Mouse (Mus musculus) limb, embryonic 13.5 days (tissue): ENCODE measurements at regions not wholly inside any gene's neighbourhood (a gene's known extent, or its start where the extent isn't known, plus 50 kb on each side); places are given as distances from the start of the nearest gene placed in this dataset.

Experiments used
- ATAC-seq: fragments of 200-750 bp; cut with Nextera tagmentation; 2 replicates; pipeline ENCODE4 v1.8.0; 2017; ENCODE audit warnings: low read depth, moderate number of reproducible peaks, moderate TSS enrichment; ENCODE audit not compliant: low FRiP score
- H3K27ac ChIP-seq: fragments of 300-500 bp; sonication (generic); 2 replicates; pipeline ENCODE4 v1.5.1; 2015; ENCODE audit warnings: inconsistent platforms, mild to moderate bottlenecking, moderate library complexity
- H3K27me3 ChIP-seq: fragments of 300-500 bp; sonication (generic); 2 replicates; pipeline ENCODE4 v1.6.1; 2015; ENCODE audit warnings: mild to moderate bottlenecking, inconsistent platforms
- H3K36me3 ChIP-seq: fragments of 300-500 bp; sonication (generic); 2 replicates; pipeline ENCODE4 v1.6.1; 2015; ENCODE audit warnings: inconsistent platforms, mild to moderate bottlenecking, moderate library complexity
- H3K4me1 ChIP-seq: fragments of 300-500 bp; sonication (generic); 2 replicates; pipeline ENCODE4 v1.6.1; 2015; ENCODE audit warnings: inconsistent platforms
- H3K4me2 ChIP-seq: fragments of 300-500 bp; sonication (generic); replicated peaks from 2 replicates; pipeline ENCODE4 v1.6.1; 2015; ENCODE audit warnings: inconsistent platforms, mild to moderate bottlenecking, moderate library complexity
- H3K4me3 ChIP-seq: fragments of 300-500 bp; sonication (generic); 2 replicates; pipeline ENCODE4 v1.5.1; 2015; ENCODE audit warnings: moderate library complexity, mild to moderate bottlenecking, inconsistent platforms
- H3K9ac ChIP-seq: fragments of 300-500 bp; sonication (generic); 2 replicates; pipeline ENCODE4 v1.6.1; 2015; ENCODE audit warnings: mild to moderate bottlenecking, inconsistent platforms
- H3K9me3 ChIP-seq: fragments of 300-500 bp; sonication (generic); 2 replicates; pipeline ENCODE4 v1.6.1; 2016; ENCODE audit warnings: inconsistent platforms
- WGBS: fragments of 180-500 bp; shearing (Covaris S2); methylation state at CpG from one replicate; pipeline ENCODE4 v1.1.7; 2015; 5-methylcytosine and 5-hydroxymethylcytosine counted together

DNA sequence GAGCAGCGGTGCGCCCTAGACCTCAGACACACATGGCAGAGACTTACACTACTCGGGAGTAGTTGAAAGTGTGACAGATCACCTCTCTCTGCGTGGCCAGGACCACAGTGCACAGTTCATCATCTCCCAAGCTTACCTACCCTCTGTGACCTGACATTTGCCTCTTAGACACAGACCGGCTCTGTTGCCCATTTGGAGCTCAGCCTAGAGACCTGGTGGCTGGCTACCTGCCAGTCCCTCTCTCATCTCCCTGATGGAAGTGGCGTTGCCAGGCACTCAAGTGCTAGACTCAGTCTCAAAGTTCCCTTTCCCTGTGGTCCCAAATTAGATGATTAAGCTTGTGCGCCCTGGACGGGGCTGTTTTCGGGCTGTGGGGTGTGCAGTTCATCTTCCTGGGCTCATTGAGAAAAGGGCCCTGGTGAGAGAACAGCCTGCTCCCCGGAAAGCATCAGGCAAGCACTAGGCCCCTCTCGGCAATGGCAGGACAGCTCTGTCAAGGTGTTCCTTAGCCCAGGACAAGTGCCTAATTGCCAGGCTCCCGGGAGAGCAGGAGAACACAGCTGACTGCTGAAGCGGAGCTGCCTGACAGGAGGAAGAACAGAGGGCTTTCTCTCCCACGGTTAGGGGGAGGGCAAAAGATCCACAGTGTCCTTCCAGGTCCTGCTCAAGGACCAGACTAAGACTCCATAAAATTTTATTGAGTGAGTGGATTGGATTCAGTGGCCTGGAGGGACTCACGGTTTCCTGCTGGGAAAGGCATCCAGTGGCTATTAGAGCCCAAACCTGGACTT is 119.5 kb upstream of the A530016L24Rik start:
- H3K4me2 ChIP-seq, result no peak overlapping the region
- no peaks in the 10 kb centered on the region for H3K36me3 ChIP-seq
- peaks cover 44% of the 10 kb centered on the region for H3K4me1 ChIP-seq
- H3K9me3 ChIP-seq, result peaks cover 9% of the 10 kb centered on the region; the same call in 1 of the 2 replicates
- no peak overlapping the region for H3K4me3 ChIP-seq
- H3K9ac ChIP-seq, result no peak overlapping the region
- no peak for ATAC-seq
- WGBS, result 40% methylated on average over 15 of the region's 15 CpGs
- 0 out of 2 replicates have a peak, but pooled peaks cover 10% of the 10 kb centered on the region for H3K27me3 ChIP-seq
- H3K27ac ChIP-seq, result no peak overlapping the region

DNA sequence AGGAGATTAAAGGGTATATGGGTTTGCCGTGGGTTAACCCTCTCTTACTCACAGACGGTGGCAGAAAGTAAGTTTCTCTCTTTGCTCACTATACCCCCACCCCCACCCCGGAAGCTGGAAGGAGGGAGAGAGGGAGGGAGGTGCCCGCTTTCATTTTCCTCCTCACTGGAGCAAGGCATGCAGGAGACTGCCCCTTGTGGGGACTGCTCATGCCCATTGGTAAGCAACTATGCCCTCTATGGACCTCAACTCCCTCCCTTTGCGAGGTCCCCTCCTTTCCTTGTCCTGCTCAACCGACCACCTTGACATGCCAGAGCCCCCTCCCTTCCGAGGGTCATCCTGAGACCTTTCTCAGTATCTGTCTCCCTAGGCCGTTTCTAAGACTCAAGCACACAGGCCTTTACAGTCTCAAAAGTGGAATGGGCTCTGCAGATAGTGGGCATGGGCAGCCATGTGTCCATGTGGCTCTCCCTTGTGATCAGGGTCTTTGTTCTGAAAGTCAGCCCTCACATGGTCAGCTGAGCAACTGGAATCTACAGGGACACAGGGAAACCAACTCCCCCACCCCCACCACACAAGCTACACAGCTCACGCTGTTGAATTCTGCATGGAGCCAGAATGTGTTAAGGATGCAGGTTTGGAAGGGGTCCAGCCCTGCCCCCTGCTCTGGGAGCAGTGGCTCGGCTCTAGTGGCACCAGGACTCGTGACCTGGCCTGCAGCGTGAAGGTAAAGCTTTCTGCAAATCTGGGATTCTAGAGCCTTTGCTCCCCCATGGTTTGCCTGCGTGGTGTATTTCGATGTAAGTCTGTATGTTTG is 116.8 kb upstream of the A530016L24Rik start:
- no peak for ATAC-seq
- Histone ChIP-seq H3K27me3 (0 out of 2 replicates have a peak, but pooled peaks cover 15% of the 10 kb centered on the region), H3K36me3 (no peaks in the 10 kb centered on the region), H3K4me3 (no peak overlapping the region), H3K9ac (no peak overlapping the region), H3K4me1 (peaks cover 49% of the 10 kb centered on the region), H3K4me2 (no peak overlapping the region), H3K27ac (no peak overlapping the region), H3K9me3 (no peaks in the 10 kb centered on the region)
- 67% methylated on average over 13 of the region's 14 CpGs for WGBS

DNA sequence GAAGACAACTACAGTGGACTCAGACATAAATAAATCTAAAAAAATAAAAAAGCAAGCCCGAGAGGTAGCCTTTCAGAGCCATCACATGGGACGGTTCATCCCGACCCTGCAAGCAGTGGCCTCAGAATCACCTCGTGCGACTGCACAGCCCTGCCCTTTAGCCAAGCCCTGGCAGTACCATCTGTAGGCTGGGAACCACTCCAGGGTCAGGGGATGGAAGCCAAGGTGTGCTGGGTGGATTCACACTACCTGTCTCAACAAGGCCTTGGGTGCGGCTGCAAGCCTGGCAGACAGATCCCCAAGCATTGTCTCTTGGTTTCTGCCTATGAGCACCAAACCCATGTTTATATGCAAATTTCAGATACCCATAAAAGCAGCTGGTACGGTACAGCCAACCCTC is 115.3 kb upstream of the A530016L24Rik start:
- Histone ChIP-seq H3K36me3 (no peaks in the 10 kb centered on the region), H3K4me1 (peaks cover 49% of the 10 kb centered on the region), H3K27me3 (0 out of 2 replicates have a peak, but pooled peaks cover 15% of the 10 kb centered on the region), H3K9me3 (no peaks in the 10 kb centered on the region), H3K9ac (no peak overlapping the region), H3K4me3 (no peak overlapping the region), H3K4me2 (no peak overlapping the region), H3K27ac (no peak overlapping the region)
- 82% methylated on average over 7 of the region's 7 CpGs for WGBS
- no peak for ATAC-seq

DNA sequence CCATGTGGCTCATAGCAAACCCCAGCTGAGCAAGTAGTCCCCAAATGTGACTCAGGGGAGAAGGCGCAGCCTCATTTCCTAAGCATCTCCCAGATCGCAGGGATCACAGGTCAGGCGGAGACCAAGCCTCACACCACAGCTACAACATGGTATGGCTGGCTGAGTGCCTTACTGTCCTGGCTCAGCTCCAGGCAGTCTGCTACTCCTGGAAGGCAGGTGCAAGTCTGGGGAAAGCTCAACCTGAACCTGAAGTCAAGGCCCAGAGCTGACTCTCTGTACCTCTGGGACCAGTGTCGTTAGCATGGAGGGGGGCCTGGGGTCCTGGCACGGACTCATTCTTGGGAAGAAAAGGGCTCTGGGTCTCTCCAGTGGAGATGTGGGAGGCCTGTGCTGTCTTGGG is 113.0 kb upstream of the A530016L24Rik start:
- ATAC-seq, result no peak
- H3K27ac ChIP-seq, result no peak overlapping the region
- 0 out of 2 replicates have a peak, but pooled peaks cover 12% of the 10 kb centered on the region for H3K27me3 ChIP-seq
- no peak overlapping the region for H3K9ac ChIP-seq
- no peak overlapping the region for H3K4me3 ChIP-seq
- H3K36me3 ChIP-seq, result no peaks in the 10 kb centered on the region
- H3K4me2 ChIP-seq, result no peak overlapping the region
- WGBS, result 54% methylated on average over 5 of the region's 5 CpGs
- no peaks in the 10 kb centered on the region for H3K9me3 ChIP-seq
- H3K4me1 ChIP-seq, result peaks cover 30% of the 10 kb centered on the region

DNA sequence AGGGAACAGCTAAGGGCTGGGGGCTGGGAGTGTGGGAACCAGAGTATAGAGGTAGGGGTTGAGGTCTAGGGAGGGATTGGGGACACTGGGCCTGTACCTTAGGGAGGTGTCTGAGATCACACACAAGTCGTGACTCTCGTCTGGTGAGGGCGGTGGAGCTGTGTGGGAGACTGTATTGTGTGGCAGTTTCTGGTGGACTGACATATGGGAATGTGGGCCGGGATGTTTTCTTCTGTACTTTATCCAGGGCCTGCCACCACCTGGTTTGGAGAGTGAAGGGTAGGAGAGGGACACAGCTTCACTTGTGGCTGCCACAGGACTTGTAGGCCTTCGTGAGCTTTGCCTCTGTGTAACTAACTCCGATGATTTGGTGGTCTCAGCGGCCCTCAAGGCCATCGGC is 112.5 kb upstream of the A530016L24Rik start:
- Histone ChIP-seq H3K4me2 (no peak overlapping the region), H3K27me3 (peaks cover 9% of the 10 kb centered on the region; the same call in 1 of the 2 replicates), H3K27ac (no peak overlapping the region), H3K4me3 (no peak overlapping the region), H3K4me1 (peaks cover 25% of the 10 kb centered on the region), H3K36me3 (no peaks in the 10 kb centered on the region), H3K9me3 (no peaks in the 10 kb centered on the region), H3K9ac (no peak overlapping the region)
- WGBS, result 90% methylated on average over 8 of the region's 8 CpGs
- no peak for ATAC-seq

DNA sequence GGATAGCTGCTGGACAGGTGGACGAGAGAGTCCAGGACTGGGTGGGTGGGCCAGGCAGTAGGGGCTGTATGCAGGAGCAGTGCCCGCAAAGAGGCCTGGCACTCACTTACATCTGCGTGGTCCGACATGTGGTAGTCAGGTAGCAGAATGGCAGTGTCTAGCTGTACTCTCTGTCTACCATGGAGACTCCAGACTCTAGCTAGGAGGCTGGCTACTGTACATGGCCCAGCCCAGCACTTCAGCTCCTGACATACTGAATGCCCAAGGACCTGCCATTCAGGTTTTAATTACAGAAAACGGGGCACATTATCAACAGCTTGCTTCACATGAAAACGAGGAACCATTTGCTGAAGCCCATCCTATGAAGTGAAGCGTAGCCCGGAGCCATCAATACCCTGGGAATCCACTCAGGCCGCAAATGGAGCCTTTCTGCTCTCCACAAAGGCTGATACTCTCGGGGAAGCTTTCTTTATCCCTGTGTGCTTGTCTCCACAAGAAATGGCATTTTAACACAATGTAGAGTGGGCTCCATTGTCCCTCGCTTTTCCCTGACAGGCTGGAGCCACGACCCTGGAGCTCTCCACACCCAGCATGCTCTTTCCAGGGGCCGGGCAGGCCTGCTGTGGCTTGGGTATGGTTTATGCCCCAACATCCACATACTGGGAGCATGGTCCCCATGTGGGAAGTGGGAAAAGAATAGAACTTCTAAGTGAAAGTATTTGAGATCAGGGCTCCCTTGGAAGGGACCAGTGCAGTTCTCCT is 110.6 kb upstream of the A530016L24Rik start:
- no peak for ATAC-seq
- WGBS, result 88% methylated on average over 13 of the region's 13 CpGs
- Histone ChIP-seq H3K4me1 (peaks cover 12% of the 10 kb centered on the region), H3K9me3 (no peaks in the 10 kb centered on the region), H3K36me3 (no peaks in the 10 kb centered on the region), H3K4me3 (no peak overlapping the region), H3K27ac (no peak overlapping the region), H3K27me3 (peaks cover 12% of the 10 kb centered on the region; the same call in 1 of the 2 replicates), H3K4me2 (no peak overlapping the region), H3K9ac (no peak overlapping the region)

DNA sequence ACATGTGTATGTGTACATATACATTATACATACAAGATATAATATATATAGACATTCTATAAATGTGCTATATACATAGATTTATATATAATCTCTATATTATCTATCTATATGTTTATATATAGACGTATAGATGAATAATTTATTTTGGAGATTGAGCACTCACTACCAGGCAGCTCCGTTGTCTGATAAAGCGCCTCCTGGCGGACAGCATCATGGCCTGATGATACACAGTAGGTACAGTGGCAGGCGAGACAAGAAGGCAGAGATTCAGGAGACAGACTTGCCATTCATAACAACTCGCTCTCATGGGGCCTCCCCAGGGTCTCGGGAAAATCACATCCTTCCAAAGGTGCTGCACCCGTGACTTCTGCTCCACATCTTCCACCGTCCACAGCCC is 101.4 kb upstream of the A530016L24Rik start:
- Histone ChIP-seq H3K9me3 (0 out of 2 replicates have a peak, but pooled peaks cover 6% of the 10 kb centered on the region), H3K36me3 (no peaks in the 10 kb centered on the region), H3K27ac (no peak overlapping the region), H3K4me3 (no peak overlapping the region), H3K27me3 (0 out of 2 replicates have a peak, but pooled peaks cover 3% of the 10 kb centered on the region), H3K4me1 (peaks cover 15% of the 10 kb centered on the region), H3K4me2 (no peak overlapping the region), H3K9ac (no peak overlapping the region)
- 68% methylated on average over 9 of the region's 9 CpGs for WGBS
- ATAC-seq, result no peak

DNA sequence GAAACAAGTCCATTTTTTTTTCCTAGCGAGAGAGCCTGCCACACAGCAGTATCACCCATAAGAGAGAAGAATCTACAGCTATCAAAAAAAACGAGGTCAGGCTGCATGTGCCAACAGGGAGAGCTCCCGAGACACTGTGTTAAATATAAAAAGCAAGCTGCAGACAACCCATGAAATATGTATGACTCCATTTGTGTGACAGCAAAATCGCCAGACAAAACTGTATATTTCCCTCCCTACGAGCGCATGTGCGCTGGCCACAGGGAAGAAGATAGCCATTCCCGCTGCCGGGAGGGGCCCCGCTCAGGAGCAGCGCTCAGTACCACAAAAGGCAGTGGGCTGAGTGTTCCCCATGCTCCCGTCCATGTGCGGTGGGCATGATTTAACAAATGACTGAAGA is 93.3 kb upstream of the A530016L24Rik start:
- Histone ChIP-seq H3K4me2 (no peak overlapping the region), H3K36me3 (no peaks in the 10 kb centered on the region), H3K9ac (no peak overlapping the region), H3K9me3 (peaks cover 5% of the 10 kb centered on the region; the same call in 1 of the 2 replicates), H3K4me3 (no peak overlapping the region), H3K4me1 (peaks cover 15% of the 10 kb centered on the region), H3K27me3 (0 out of 2 replicates have a peak, but pooled peaks cover 3% of the 10 kb centered on the region), H3K27ac (no peak overlapping the region)
- no peak for ATAC-seq
- WGBS, result 78% methylated on average over 13 of the region's 13 CpGs

GRCm38 (mm10) chr12:112403688-112404240 is 85.5 kb upstream of the A530016L24Rik start:
- no peak overlapping the region for H3K4me3 ChIP-seq
- WGBS, result 33% methylated on average over 11 of the region's 11 CpGs
- peaks cover 5% of the 10 kb centered on the region; the same call in 1 of the 2 replicates for H3K9me3 ChIP-seq
- ATAC-seq, result no peak
- peaks cover 43% of the 10 kb centered on the region for H3K4me1 ChIP-seq
- H3K36me3 ChIP-seq, result no peaks in the 10 kb centered on the region
- H3K9ac ChIP-seq, result no peak overlapping the region
- H3K27me3 ChIP-seq, result peaks cover 39% of the 10 kb centered on the region
- no peak overlapping the region for H3K27ac ChIP-seq
- no peak overlapping the region for H3K4me2 ChIP-seq

GRCm38 (mm10) chr12:112404338-112404737 is 84.9 kb upstream of the A530016L24Rik start:
- Histone ChIP-seq H3K36me3 (no peaks in the 10 kb centered on the region), H3K27ac (no peak overlapping the region), H3K9ac (no peak overlapping the region; the same call in 1 of the 2 replicates), H3K27me3 (peaks cover 40% of the 10 kb centered on the region), H3K4me3 (no peak overlapping the region), H3K4me2 (no peak overlapping the region), H3K9me3 (0 out of 2 replicates have a peak, but pooled peaks cover under 1% of the 10 kb centered on the region), H3K4me1 (peaks cover 49% of the 10 kb centered on the region)
- no peak for ATAC-seq
- 16% methylated on average over 12 of the region's 12 CpGs for whole genome bisulfite sequencing

DNA sequence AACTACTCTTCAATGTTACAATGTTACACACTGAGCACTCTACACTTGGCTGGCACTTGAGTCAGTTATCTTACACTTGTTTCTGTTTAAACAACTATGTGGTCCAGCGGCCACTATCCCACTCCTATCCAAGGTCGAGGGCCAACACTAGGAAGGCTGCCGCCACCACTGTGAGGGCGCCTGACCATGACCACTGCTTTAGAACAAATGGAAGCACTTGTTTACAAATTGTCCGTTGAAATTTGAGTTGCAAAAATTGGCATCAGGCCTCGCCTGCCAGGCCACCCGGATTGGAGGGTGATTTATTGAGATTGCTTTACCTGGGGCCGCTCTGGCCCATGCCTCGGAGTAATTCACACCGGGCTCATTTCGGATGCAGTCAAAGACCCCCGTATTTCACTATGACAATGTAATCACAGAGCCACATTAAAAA is 83.5 kb upstream of the A530016L24Rik start:
- no peak overlapping the region for H3K4me2 ChIP-seq
- WGBS, result 23% methylated on average over 12 of the region's 12 CpGs
- H3K4me1 ChIP-seq, result peaks cover 47% of the 10 kb centered on the region
- no peaks in the 10 kb centered on the region for H3K36me3 ChIP-seq
- H3K27me3 ChIP-seq, result peaks cover 42% of the 10 kb centered on the region
- no peak for ATAC-seq
- no peaks in the 10 kb centered on the region for H3K9me3 ChIP-seq
- no peak overlapping the region for H3K27ac ChIP-seq
- H3K4me3 ChIP-seq, result no peak overlapping the region
- no peak overlapping the region for H3K9ac ChIP-seq
